Mouse (Mus musculus): ENCODE measurements around the gene Tgm1. TPM values are rescaled to one million over a fixed set of nuclear protein-coding genes. Genes with fewer than 3 reads are reported as not detected.

Gene Tgm1
- polyA plus RNA-seq, 1 experiment from 2014 or later: 0.21 TPM

DNA sequence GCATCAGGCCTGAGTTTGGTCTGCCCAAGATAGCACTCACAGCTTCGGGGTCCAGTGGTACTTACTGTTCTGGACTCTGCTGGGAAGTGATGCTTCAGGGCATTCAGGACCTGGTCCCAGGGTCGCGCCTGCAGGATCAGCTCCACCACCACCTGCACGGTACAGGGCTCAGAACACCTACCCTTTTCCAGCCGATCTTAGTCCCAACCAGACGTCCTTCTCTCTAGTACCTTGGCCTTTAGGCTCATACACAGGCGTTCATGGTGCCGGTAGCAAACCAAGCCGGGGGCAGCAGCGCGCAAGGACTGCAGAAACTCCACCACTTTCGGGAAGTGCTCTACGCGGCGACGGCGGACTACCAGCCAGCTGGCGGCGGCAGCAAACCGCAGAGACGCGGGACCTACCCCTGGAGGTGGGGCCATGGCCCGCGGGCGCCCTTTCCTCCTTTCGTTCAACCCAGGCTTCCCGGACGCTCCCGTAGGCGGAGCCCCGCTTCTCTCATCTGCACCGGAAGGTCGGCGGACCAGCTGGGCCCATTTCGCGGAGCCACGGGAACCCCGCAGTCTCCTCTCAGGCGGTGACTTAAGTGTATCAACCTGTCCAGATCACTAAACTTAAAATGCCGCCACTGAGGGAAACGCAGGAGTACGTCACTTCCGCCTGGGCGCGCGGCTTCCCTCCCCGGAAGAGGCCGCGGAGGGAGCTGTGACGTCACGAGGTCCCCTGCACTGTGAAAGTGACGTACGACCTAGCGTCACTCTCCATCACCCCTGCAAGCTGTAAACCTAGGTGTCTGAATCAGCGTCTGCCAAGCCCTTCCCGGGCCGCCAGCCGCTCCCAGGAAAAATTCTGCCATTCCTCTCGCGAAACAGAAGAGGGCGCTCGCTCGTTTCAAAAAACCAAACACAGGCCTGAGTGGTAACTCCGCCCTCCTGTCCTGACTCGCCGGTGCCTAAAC is 32.3 kb downstream of the Tgm1 start, which contains the start of gene Tinf2:
TSS of gene Tinf2 (minus strand) at position 661 of the 958 bp plus-strand sequence.
- peak within 1 kb of the TSS; percentile 82 for H3K9ac ChIP-seq (ENCODE audit: low read length)
- H3K27ac ChIP-seq (ENCODE audit: low read depth, low read length): peak within 1 kb of the TSS; percentile 53
- no peaks in the 10 kb centered on the region for H3K9me3 ChIP-seq (ENCODE audit: control insufficient read depth, low read length)
- under 1% methylated on average over 66 of the region's 66 CpGs for WGBS
- H3K4me2 ChIP-seq (ENCODE audit: low read depth, low read length, severe bottlenecking): peak within 1 kb of the TSS; percentile 79
- H3K36me3 ChIP-seq (ENCODE audit: control insufficient read depth, insufficient read depth, low read length): peaks cover 8% of the 10 kb centered on the region; the same call in 1 of the 2 replicates
- H3K4me3 ChIP-seq (ENCODE audit: low read depth, low read length): peak within 1 kb of the TSS; percentile 68
- ATAC-seq (replicated peaks; ENCODE audit: low FRiP score) (peak; percentile 98), DNase-seq (ENCODE audit: low spot score) (peak; percentile 98)
- H3K4me1 ChIP-seq (replicated peaks; ENCODE audit: control insufficient read depth, insufficient read depth, low read length): peaks cover 5% of the 10 kb centered on the region
- no peaks in the 10 kb centered on the region for H3K27me3 ChIP-seq (ENCODE audit: control insufficient read depth, insufficient read depth, low read length)

DNA sequence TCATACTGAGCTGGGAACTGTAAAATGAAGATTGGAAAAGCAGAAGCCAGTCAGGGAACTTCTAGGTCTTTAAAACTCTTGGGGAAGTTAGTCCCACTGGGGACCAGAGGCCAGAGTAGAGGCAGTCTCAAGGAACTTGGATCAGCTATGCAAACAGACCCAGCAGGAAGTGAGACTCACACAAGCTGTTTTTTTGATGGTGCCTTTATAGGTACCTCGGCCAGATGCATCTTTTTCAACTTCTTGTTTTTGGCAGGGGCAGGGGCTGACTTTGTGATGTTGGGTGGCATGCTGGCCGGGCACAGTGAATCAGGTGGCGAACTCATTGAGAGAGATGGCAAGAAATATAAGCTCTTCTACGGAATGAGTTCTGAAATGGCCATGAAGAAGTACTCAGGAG is 36.1 kb downstream of the Tgm1 start:
- H3K4me1 ChIP-seq (replicated peaks; ENCODE audit: control insufficient read depth, insufficient read depth, low read length): peaks cover 5% of the 10 kb centered on the region
- no peaks in the 10 kb centered on the region for H3K9me3 ChIP-seq (ENCODE audit: control insufficient read depth, low read length)
- no peaks in the 10 kb centered on the region for H3K27me3 ChIP-seq (ENCODE audit: control insufficient read depth, insufficient read depth, low read length)
- no peak overlapping the region for H3K4me3 ChIP-seq (ENCODE audit: low read depth, low read length)
- H3K27ac ChIP-seq (ENCODE audit: low read depth, low read length): no peak overlapping the region
- DNase-seq (ENCODE audit: low spot score): no peak
- WGBS: 86% methylated on average over 4 of the region's 4 CpGs
- no peak overlapping the region for H3K9ac ChIP-seq (ENCODE audit: low read length)
- no peak overlapping the region for H3K4me2 ChIP-seq (ENCODE audit: low read depth, low read length, severe bottlenecking)
- peaks cover 8% of the 10 kb centered on the region; the same call in 1 of the 2 replicates for H3K36me3 ChIP-seq (ENCODE audit: control insufficient read depth, insufficient read depth, low read length)
- ATAC-seq (replicated peaks; ENCODE audit: low FRiP score): no peak

DNA sequence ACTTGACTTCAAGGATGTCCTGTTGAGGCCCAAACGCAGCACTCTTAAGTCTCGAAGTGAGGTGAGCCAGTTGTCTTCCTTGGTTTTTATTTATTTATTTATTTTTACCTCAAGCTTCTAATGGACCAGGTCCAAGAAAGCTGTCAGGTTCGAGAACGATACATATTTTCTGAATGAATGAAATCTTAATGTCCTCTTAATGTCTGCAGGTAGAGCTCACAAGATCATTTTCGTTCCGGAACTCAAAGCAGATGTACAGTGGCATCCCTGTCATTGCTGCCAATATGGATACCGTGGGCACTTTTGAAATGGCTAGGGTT is 41.0 kb downstream of the Tgm1 start:
- Histone ChIP-seq H3K9me3 (ENCODE audit: control insufficient read depth, low read length) (no peaks in the 10 kb centered on the region), H3K36me3 (ENCODE audit: control insufficient read depth, insufficient read depth, low read length) (no peaks in the 10 kb centered on the region; the same call in 1 of the 2 replicates), H3K9ac (ENCODE audit: low read length) (peak overlapping the region; percentile 38), H3K27me3 (ENCODE audit: control insufficient read depth, insufficient read depth, low read length) (no peaks in the 10 kb centered on the region), H3K4me1 (replicated peaks; ENCODE audit: control insufficient read depth, insufficient read depth, low read length) (0 out of 2 replicates have a peak, but pooled peaks cover 2% of the 10 kb centered on the region), H3K27ac (ENCODE audit: low read depth, low read length) (no peak overlapping the region), H3K4me2 (ENCODE audit: low read depth, low read length, severe bottlenecking) (peak overlapping the region; percentile 54), H3K4me3 (ENCODE audit: low read depth, low read length) (peak overlapping the region; percentile 83)
- ATAC-seq (replicated peaks; ENCODE audit: low FRiP score) (no peak), DNase-seq (ENCODE audit: low spot score) (no peak)
- WGBS: 83% methylated on average over 7 of the region's 7 CpGs

DNA sequence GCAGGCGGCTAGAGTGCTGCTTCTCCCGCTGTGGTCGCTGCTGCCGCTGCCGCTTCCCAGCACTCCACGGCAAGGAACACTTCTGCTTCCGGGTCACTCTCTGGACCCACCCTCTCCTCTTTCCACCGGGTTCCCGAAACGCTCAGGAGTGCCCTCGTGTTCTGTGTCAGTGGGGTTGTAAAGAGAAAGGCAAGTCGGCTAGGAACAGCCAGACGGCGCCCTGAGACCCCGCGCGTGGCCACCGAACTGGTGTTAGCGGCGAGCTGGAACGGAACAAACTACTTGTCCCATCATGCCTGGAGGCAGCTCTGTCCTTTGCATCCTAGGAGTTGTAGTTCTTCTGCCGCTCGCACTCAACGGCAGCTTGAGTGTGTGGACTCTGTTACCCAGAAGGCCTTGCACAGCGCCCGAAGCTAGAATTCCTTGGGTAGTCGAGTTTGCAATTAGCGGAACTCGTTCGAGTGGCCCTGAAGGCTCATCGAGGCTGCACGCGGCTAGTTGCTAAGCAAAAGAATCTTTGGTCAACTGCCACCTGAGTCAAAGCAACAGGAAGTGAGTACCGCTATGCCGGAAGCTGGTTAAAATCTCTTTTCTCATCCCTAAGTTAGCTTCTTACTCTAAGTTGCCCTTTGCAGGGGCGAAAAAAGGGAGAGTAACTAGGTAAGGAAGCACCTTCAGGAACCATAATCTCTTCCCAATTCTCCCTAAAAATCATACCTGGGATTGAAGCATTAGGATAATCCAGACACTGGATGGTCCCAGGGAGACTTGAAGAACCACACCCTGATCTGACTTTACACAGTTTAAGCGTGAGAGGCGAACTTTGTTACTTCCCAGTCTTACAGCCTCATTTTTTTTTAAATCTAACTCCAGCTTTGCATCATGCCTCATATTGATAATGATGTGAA is 41.6 kb downstream of the Tgm1 start, which contains the start of the genes Gmpr2 and Nedd8:
TSS of gene Gmpr2 (plus strand) at position 109 of the 908 bp plus-strand sequence.
TSS of gene Nedd8 (minus strand) at position 292 of the 908 bp plus-strand sequence.
- Histone ChIP-seq H3K36me3 (ENCODE audit: control insufficient read depth, insufficient read depth, low read length) (no peaks in the 10 kb centered on the region; the same call in 1 of the 2 replicates), H3K4me2 (ENCODE audit: low read depth, low read length, severe bottlenecking) (peak within 1 kb of the TSS; percentile 54), H3K4me3 (ENCODE audit: low read depth, low read length) (peak within 1 kb of the TSS; percentile 83), H3K27ac (ENCODE audit: low read depth, low read length) (peak within 1 kb of the TSS; percentile 79), H3K27me3 (ENCODE audit: control insufficient read depth, insufficient read depth, low read length) (no peaks in the 10 kb centered on the region), H3K9me3 (ENCODE audit: control insufficient read depth, low read length) (no peaks in the 10 kb centered on the region), H3K9ac (ENCODE audit: low read length) (peak within 1 kb of the TSS; percentile 76), H3K4me1 (replicated peaks; ENCODE audit: control insufficient read depth, insufficient read depth, low read length) (0 out of 2 replicates have a peak, but pooled peaks cover 2% of the 10 kb centered on the region)
- ATAC-seq (replicated peaks; ENCODE audit: low FRiP score): peak; percentile 96
- 1% methylated on average over 38 of the region's 38 CpGs for whole genome bisulfite sequencing
- peak; percentile 91 for DNase-seq (ENCODE audit: low spot score)

DNA sequence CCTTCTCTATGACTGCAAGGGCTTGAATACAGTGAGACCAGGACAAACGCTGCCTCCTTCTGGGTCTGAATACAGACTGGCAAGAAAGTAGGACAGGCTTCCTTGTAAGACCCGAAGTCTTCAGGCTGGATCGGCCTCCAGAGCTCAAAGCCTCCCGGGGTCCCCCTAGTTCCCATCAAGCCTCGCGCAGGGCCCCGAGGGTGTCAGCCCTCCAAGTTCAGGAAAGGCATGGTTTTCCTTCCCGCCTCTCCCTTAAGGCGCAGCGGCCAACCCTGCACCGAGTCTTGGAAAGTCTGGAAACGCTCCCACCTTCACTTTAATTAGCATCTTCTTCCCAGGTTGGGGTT is 42.3 kb downstream of the Tgm1 start:
- 0 out of 2 replicates have a peak, but pooled peaks cover 2% of the 10 kb centered on the region for H3K4me1 ChIP-seq (replicated peaks; ENCODE audit: control insufficient read depth, insufficient read depth, low read length)
- H3K9ac ChIP-seq (ENCODE audit: low read length): peak overlapping the region; percentile 76
- no peaks in the 10 kb centered on the region for H3K27me3 ChIP-seq (ENCODE audit: control insufficient read depth, insufficient read depth, low read length)
- peak overlapping the region; percentile 79 for H3K27ac ChIP-seq (ENCODE audit: low read depth, low read length)
- no peaks in the 10 kb centered on the region for H3K36me3 ChIP-seq (ENCODE audit: control insufficient read depth, insufficient read depth, low read length)
- H3K9me3 ChIP-seq (ENCODE audit: control insufficient read depth, low read length): no peaks in the 10 kb centered on the region
- ATAC-seq (replicated peaks; ENCODE audit: low FRiP score): peak; percentile 48
- WGBS: 0% methylated on average over 12 of the region's 12 CpGs
- DNase-seq (ENCODE audit: low spot score): no peak
- H3K4me2 ChIP-seq (ENCODE audit: low read depth, low read length, severe bottlenecking): peak overlapping the region; percentile 54
- H3K4me3 ChIP-seq (ENCODE audit: low read depth, low read length): peak overlapping the region; percentile 83

DNA sequence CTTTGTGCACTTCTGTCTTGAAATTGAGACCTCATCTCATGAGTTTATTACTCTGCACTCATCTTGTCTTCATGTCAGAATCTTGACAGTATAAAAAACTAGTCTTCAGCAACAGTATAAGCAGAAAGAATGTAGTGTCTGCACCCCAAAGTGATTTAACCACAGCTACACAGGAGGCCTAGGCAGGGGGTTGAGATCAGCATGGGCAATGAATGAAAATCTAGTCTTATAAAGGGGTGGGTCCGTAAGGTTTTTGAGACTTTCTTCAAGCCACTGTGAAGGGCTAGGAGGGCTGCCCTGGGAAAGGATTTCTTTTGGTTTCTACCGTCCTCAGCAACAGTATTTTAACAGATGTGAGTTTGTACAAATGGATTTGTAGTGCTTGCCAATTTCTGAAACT is 53.1 kb downstream of the Tgm1 start:
- ATAC-seq (replicated peaks; ENCODE audit: low FRiP score): no peak
- Histone ChIP-seq H3K27ac (ENCODE audit: low read depth, low read length) (no peak overlapping the region), H3K4me2 (ENCODE audit: low read depth, low read length, severe bottlenecking) (no peak overlapping the region; the same call in 1 of the 2 replicates), H3K4me3 (ENCODE audit: low read depth, low read length) (peak overlapping the region; percentile 58), H3K9ac (ENCODE audit: low read length) (no peak overlapping the region; the same call in 1 of the 2 replicates), H3K9me3 (ENCODE audit: control insufficient read depth, low read length) (no peaks in the 10 kb centered on the region), H3K27me3 (ENCODE audit: control insufficient read depth, insufficient read depth, low read length) (no peaks in the 10 kb centered on the region), H3K4me1 (replicated peaks; ENCODE audit: control insufficient read depth, insufficient read depth, low read length) (0 out of 2 replicates have a peak, but pooled peaks cover 2% of the 10 kb centered on the region), H3K36me3 (ENCODE audit: control insufficient read depth, insufficient read depth, low read length) (no peaks in the 10 kb centered on the region; the same call in 1 of the 2 replicates)
- WGBS: 44% methylated on average over 2 of the region's 2 CpGs
- no peak for DNase-seq (ENCODE audit: low spot score)

DNA sequence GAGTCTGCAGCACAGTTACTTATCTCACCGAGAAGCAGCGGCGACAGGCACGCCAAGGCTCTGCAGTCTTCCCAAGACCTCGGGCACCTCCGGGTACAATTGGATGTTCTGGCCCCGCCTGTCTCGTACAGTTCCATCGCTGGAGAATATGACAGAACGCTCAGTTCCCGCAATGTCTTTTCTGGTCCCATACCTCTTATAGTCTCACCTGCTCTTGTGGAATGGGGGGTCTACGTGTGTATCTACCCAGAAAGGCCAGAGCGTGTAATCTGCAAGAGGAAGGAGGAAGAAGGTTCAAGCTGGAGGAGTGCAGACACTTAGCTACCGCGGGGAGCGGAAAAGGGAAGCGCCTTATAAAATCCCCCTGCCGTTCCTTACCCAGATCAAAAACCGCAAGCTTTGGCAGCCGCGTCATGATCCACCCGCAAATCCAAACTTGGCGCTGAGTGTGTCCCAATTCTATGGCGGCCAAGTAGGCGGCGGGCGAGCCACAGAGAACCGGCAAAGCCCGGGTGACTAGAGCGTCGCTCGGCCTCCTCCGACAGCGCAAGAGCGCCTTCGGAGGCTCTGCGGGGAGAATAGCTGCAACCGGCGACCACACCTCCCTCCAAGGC is 53.7 kb downstream of the Tgm1 start, which contains the start of gene Mdp1:
TSS of gene Mdp1 (minus strand) at position 549 of the 614 bp plus-strand sequence.
- Histone ChIP-seq H3K4me1 (replicated peaks; ENCODE audit: control insufficient read depth, insufficient read depth, low read length) (0 out of 2 replicates have a peak, but pooled peaks cover 2% of the 10 kb centered on the region), H3K36me3 (ENCODE audit: control insufficient read depth, insufficient read depth, low read length) (no peaks in the 10 kb centered on the region; the same call in 1 of the 2 replicates), H3K4me3 (ENCODE audit: low read depth, low read length) (peak within 1 kb of the TSS; percentile 58), H3K27ac (ENCODE audit: low read depth, low read length) (peak within 1 kb of the TSS; percentile 27; the same call in 1 of the 2 replicates), H3K4me2 (ENCODE audit: low read depth, low read length, severe bottlenecking) (peak within 1 kb of the TSS; percentile 62), H3K27me3 (ENCODE audit: control insufficient read depth, insufficient read depth, low read length) (no peaks in the 10 kb centered on the region), H3K9ac (ENCODE audit: low read length) (peak within 1 kb of the TSS; percentile 77), H3K9me3 (ENCODE audit: control insufficient read depth, low read length) (no peaks in the 10 kb centered on the region)
- 1% methylated on average over 39 of the region's 39 CpGs for WGBS
- ATAC-seq (replicated peaks; ENCODE audit: low FRiP score) (peak; percentile 92), DNase-seq (ENCODE audit: low spot score) (peak; percentile 89)

Data from forebrain, embryonic 11.5 days (tissue).